Mouse (Mus musculus) lung, adult 2 months (tissue): ENCODE measurements around the gene Cd200r2. TPM values are rescaled to one million over a fixed set of nuclear protein-coding genes. Genes with fewer than 3 reads are reported as not detected.
"Not testable (repeated sequence)": the region's sequence is repeated elsewhere in the genome, so short reads cannot be mapped to it uniquely, and the experiment has no call there.

ENCODE experiments used
- DNase-seq: peaks from one replicate; pipeline ENCODE4 v3.0.0; 2022
- H3K4me1 ChIP-seq: fragments of 200-500 bp; 2 replicates; pipeline ENCODE4 v1.6.1; 2011; ENCODE audit warnings: low read length; ENCODE audit not compliant: control insufficient read depth, insufficient read depth
- H3K4me3 ChIP-seq: fragments of 200-500 bp; replicated peaks from 2 replicates; pipeline ENCODE3; 2011; ENCODE audit warnings: low read depth, mild to moderate bottlenecking, control low read depth, low read length; ENCODE audit errors: extremely low read depth
- CTCF ChIP-seq: fragments of 200-500 bp; IDR thresholded peaks from 2 replicates; pipeline ENCODE4 v1.5.1; 2011; ENCODE audit warnings: mild to moderate bottlenecking, low read length, control low read depth; ENCODE audit not compliant: insufficient read depth
- POLR2A ChIP-seq: fragments of 200-500 bp; IDR thresholded peaks from 2 replicates; pipeline ENCODE4 v1.6.1; 2011; ENCODE audit warnings: low read depth, mild to moderate bottlenecking, control low read depth, low read length, borderline replicate concordance; ENCODE audit errors: extremely low read depth
- WGBS: fragments of 180-500 bp; shearing (Covaris S2); methylation state at CpG from one replicate; pipeline ENCODE4 v1.1.7; 2018; 5-methylcytosine and 5-hydroxymethylcytosine counted together
- polyA plus RNA-seq: library from polyadenylated mRNA; depleted of rRNA; stranded (reverse); fragments of >200 nt; gene quantifications from 2 replicates; pipeline ENCODE4 v1.2.3, GENCODE M21; 2012; rRNA removed

Gene Cd200r2
- 0.11 TPM in 1 of 2 replicates, not detected in the other for polyA plus RNA-seq

- no peaks in the 10 kb centered on the region for H3K4me1 ChIP-seq
- DNase-seq = no peak
- H3K4me3 ChIP-seq = no peak within 1 kb of the TSS
- 90% methylated on average over 2 of the region's 2 CpGs for WGBS
- no peak for TF ChIP-seq POLR2A
- TF ChIP-seq CTCF = no peak
Observed at GRCm38 (mm10) chr16:44866797-44867196, at the start of gene Cd200r2. Gene Cd200r2, plus strand, starts transcription at chr16:44867097.

GRCm38 (mm10) chr16:44818010-44818409 lies 48.9 kb upstream of the Cd200r2 start:
- no peak for DNase-seq
- Histone ChIP-seq H3K4me3 (no peak overlapping the region), H3K4me1 (no peaks in the 10 kb centered on the region)
- TF ChIP-seq CTCF (no peak), POLR2A (no peak)
- WGBS = 31% methylated on average over 1 of the region's 1 CpGs

DNA sequence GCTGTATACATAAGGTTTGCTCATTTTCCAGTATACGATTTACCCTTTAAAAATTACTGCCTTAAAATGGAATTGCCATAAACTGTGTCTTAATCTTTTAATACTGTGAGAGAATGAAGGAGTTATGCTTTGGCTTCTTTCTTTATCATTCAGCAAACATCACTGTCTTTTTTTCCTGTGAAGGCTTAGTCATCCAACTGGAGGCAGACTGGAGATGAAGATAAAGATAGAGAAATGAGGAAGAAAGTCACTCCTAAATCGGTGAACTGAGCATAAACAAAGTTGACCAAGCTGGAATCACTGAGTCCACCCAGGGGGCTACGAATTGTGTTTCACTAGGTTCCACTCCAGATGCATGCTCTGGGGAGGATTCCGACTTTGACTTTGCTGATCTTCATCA lies 46.4 kb upstream of the Cd200r2 start:
- Histone ChIP-seq H3K4me3 (no peak overlapping the region), H3K4me1 (no peaks in the 10 kb centered on the region)
- DNase-seq = no peak
- WGBS = 71% methylated on average over 4 of the region's 4 CpGs
- TF ChIP-seq CTCF (no peak), POLR2A (no peak)

DNA sequence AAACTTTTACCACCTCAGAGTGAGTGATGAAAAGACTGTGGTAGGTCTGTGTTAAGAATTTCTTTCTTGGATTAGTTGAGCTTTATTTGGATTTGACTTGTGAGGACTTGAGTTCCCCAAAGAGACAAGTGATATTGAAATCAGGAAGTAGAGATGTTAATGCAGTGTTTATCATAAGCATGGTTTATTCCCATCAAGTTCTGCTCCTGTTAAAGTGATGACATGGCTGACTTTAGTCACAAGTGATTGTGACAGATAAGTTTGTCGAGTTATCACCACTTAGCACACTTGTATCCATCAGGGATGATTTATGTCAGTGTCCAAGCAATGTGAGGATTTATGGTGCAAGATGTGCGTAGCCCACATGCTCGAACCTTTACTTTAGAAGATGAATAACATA lies 34.6 kb upstream of the Cd200r2 start:
- WGBS = 53% methylated on average over 3 of the region's 3 CpGs
- no peak for TF ChIP-seq CTCF
- TF ChIP-seq POLR2A = no peak
- no peak overlapping the region for H3K4me3 ChIP-seq
- no peak for DNase-seq
- no peaks in the 10 kb centered on the region for H3K4me1 ChIP-seq

- WGBS = 40% methylated on average over 2 of the region's 2 CpGs
- H3K4me1 ChIP-seq, DNase-seq, H3K4me3 ChIP-seq: not testable (repeated sequence)
Observed at GRCm38 (mm10) chr16:44833189-44833588, 33.7 kb upstream of the Cd200r2 start.

DNA sequence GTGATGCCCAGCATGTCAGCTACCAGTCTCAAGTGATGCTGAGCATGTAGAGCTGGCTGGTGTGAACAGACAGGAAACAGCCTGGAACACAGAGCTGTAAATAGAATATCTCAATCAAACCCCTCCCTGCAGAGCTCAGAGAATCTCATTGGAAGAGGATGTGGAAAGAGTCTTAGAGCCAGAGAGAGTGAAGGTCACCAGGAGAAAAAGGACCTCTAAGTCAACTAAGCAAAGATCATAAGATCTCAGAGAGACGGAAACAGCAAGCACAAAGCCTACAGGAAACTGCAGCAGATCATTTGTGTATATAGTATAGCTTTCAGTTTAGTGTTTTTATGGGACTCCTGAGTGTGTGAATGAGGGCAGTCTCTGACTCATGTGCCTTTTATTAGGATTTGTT lies 8.3 kb downstream of the Cd200r2 start:
- DNase-seq = no peak
- no peak for TF ChIP-seq POLR2A
- WGBS = 29% methylated on average over 1 of the region's 1 CpGs

DNA sequence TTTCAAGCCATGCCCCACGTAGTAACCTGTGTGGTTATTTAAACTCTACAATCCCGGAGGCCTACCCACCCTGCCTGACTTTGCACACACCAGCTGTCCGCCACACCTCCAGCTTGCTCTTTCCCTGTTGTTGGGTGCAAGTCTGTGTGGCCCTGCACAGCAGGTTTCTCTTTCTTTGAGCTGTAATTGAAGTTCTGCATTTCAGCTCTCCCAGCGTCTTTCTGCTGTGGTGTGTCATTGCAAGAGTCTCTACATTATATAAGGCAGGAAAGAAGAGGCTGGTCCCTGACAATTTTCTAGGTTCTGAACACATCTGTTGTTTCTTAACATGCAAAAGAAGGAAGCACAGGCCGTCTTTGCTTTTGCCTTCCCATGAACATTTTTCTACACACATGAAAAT lies 9.7 kb downstream of the Cd200r2 start:
- no peaks in the 10 kb centered on the region for H3K4me1 ChIP-seq
- no peak overlapping the region for H3K4me3 ChIP-seq
- WGBS = 60% methylated on average over 5 of the region's 5 CpGs
- no peak for DNase-seq
- TF ChIP-seq CTCF (no peak), POLR2A (no peak)

More for the DNA sequence above, 8.3 kb downstream of the Cd200r2 start:
- Histone ChIP-seq H3K4me3 (no peak overlapping the region), H3K4me1 (no peaks in the 10 kb centered on the region)

DNA sequence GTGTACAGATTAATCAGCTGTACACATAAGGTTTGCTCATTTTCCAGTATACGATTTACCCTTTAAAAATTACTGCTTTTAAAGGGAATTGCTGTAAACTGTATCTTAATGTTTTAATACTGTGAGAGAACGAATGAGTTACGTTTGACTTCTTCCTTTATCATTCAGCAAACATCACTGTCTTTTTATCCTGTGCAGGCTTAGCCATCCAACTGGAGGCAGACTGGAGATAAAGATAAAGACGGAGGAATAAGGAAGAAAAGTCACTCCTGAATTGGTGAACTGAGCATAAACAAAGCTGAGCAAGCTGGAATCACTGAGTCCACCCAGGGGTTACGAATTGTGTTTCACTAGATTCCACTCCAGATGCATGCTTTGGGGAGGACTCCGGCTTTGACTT lies 10.7 kb downstream of the Cd200r2 start:
- TF ChIP-seq CTCF = no peak
- no peak for TF ChIP-seq POLR2A
- 73% methylated on average over 6 of the region's 6 CpGs for WGBS
- Histone ChIP-seq H3K4me3 (no peak overlapping the region), H3K4me1 (no peaks in the 10 kb centered on the region)
- DNase-seq = no peak

GRCm38 (mm10) chr16:44890814-44891213 lies 23.9 kb downstream of the Cd200r2 start:
- 24% methylated on average over 1 of the region's 1 CpGs for WGBS
- Histone ChIP-seq H3K4me1 (no peaks in the 10 kb centered on the region), H3K4me3 (no peak overlapping the region)
- no peak for DNase-seq
- no peak for TF ChIP-seq POLR2A
- TF ChIP-seq CTCF = no peak

DNA sequence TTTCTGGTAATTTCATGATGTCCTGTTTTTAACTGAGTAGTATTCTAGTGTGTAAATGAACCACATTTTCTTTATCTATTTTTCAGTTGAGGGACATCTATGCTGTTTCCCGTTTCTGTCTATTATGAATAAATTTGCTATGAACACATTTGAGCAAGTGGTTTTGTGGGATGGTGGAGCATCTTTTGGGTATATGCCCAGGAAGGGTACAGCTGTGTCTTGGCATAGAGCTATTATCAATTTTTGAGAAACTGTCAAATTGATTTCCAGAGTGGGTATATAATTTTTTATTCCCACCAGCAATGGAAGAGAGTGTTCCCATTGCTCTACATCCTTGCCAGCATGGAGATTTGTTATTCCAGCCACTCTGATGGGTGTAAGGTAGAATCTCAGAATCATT lies 65.1 kb downstream of the Cd200r2 start:
- H3K4me1 ChIP-seq = no peaks in the 10 kb centered on the region
- TF ChIP-seq POLR2A = no peak
- TF ChIP-seq CTCF = no peak
- no peak overlapping the region for H3K4me3 ChIP-seq
- WGBS = 83% methylated on average over 1 of the region's 1 CpGs
- DNase-seq = no peak

DNA sequence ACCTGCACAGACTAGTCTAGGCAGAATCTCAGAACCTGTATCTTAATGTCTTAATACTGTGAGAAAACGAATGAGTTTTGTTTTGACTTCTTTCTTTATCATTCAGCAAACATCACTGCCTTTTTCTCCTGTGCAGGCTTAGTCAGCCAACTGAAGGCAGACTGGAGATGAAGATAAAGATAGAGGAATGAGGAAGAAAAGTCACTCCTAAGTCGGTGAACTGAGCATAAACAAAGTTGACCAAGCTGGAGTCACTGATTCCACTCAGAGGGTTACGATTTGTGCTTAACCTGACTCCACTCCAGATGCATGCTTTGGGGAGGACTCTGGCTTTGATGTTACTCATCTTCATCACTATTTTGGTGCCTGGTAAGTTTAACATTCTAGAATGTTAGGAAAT lies 76.6 kb downstream of the Cd200r2 start, which contains the start of gene Cd200r3:
Gene Cd200r3, plus strand, starts transcription at position 211 of the 400 bp plus-strand sequence.
- DNase-seq = no peak
- WGBS = 55% methylated on average over 3 of the region's 3 CpGs

More for the DNA sequence above, 76.6 kb downstream of the Cd200r2 start, which contains the start of gene Cd200r3:
- H3K4me1 ChIP-seq = no peaks in the 10 kb centered on the region
- TF ChIP-seq CTCF (no peak), POLR2A (no peak)
- H3K4me3 ChIP-seq = no peak within 1 kb of the TSS
